Mouse (Mus musculus): Measurements from ENCODE around the gene Cflar.

GRCm38 (mm10) chr1:58724533-58724932, 13.2 kb downstream of the Cflar start:
- TF ChIP-seq POLR2A (IDR thresholded peaks at IDR 0.05; ENCODE audit: low read depth, low read length) = no peak
- no peak for TF ChIP-seq CTCF (conservative IDR thresholded peaks at IDR 0.05 in 1 of 2, IDR thresholded peaks at IDR 0.05 in 1 of 2; ENCODE audit: low read depth in 2 of 2, low read length in 2 of 2)
- TF ChIP-seq RCOR1 (conservative IDR thresholded peaks at IDR 0.05; ENCODE audit: low read depth, low read length) = no peak
- TF ChIP-seq TCF12 (IDR thresholded peaks at IDR 0.05; ENCODE audit: low read depth, low read length) = peak; percentile 34; the same call in 1 of the 2 replicates
- TF ChIP-seq SMC3 (IDR thresholded peaks at IDR 0.05; ENCODE audit: low read depth, low read length) = no peak
- TF ChIP-seq EP300 (IDR thresholded peaks at IDR 0.05; ENCODE audit: low read length) = peak; percentile 62
- TF ChIP-seq JUN (IDR thresholded peaks at IDR 0.05; ENCODE audit: insufficient read depth, low read depth, low read length) = peak; percentile 71; the same call in 1 of the 2 replicates
- no peak for TF ChIP-seq ELF1 (IDR thresholded peaks at IDR 0.05; ENCODE audit: low read depth, low read length)
- TF ChIP-seq ZNF384 (IDR thresholded peaks at IDR 0.05; ENCODE audit: low read depth, low read length) = no peak; the same call in 1 of the 2 replicates
- no peak for TF ChIP-seq GABPA (IDR thresholded peaks at IDR 0.05; ENCODE audit: insufficient replicate concordance, low read depth, low read length)
- no peak; the same call in 1 of the 2 replicates for TF ChIP-seq ETS1 (conservative IDR thresholded peaks at IDR 0.05; ENCODE audit: low read depth, low read length)

Measured in CH12.LX (cell line).